Mouse (Mus musculus): ENCODE data around the gene Zfp609. TPM values are rescaled to one million over a fixed set of nuclear protein-coding genes. Genes with fewer than 3 reads are reported as not detected.
A peak's percentile ranks its signal among the peaks of the same experiment; 100 is the strongest.

Gene Zfp609
- 10 to 100 TPM; 46.5 to 52.7 TPM for total RNA-seq (2021)
- long read RNA-seq, experiment 1, partial matches to known transcripts, result 0 of 1 reads
- long read RNA-seq, experiment 1, other reads (novel, unspliced or antisense), result 1 of 1 reads
- long read RNA-seq, experiment 2, partial matches to known transcripts, result 4 of 12 reads
- long read RNA-seq, experiment 2, other reads (novel, unspliced or antisense), result 8 of 12 reads

GRCm38 (mm10) chr9:65827344-65828015 is at the start of gene Zfp609:
Gene Zfp609 (minus strand): TSS chr9:65827564.
- DNase-seq (ENCODE audit: low spot score in 2 of 2), result peak; percentile 89 to 91

- no peak for DNase-seq (ENCODE audit: low spot score in 2 of 2)
These were observed 32.3 kb upstream of the Zfp609 start for GRCm38 (mm10) chr9:65859656-65860055.

DNA sequence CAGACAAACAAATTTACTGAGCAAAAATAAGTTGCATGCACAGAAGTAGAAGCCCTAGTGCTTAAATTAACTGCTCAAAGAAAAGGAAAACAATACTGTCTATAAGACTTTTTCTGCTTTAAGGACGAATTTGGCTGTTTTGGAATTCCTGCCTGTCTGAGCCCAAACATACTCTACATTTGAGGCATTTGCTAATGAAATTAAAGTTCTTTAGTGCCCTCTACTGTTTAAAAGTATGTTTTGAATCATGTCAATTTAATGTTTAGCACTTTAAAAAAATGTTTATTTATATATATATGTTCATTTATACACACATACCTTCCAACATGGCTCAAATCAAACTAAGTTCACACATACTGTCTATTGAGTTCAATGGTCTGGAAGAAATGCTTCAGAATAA is 22.8 kb upstream of the Zfp609 start:
- DNase-seq (ENCODE audit: low spot score in 2 of 2), result no peak

DNA sequence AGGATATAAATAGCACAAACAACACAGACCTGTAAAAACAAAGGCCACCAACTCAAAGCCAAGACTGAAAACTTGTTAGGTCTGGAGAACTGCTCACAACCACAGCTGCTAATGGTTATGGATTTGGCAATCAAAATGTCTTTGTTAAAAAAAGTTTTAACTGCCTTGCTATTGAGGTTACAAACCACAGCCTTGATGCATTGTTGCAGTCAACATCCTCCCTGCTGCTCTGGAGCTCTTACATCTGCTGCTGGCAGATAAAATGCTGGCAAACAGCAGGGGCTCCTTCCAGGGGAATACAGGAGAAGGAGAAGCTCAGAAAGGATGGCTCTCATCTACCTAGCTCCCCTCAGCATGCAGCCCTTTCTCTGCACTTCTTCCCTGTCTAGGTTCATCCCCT is 20.8 kb upstream of the Zfp609 start:
- no peak for DNase-seq (ENCODE audit: low spot score in 2 of 2)

DNA sequence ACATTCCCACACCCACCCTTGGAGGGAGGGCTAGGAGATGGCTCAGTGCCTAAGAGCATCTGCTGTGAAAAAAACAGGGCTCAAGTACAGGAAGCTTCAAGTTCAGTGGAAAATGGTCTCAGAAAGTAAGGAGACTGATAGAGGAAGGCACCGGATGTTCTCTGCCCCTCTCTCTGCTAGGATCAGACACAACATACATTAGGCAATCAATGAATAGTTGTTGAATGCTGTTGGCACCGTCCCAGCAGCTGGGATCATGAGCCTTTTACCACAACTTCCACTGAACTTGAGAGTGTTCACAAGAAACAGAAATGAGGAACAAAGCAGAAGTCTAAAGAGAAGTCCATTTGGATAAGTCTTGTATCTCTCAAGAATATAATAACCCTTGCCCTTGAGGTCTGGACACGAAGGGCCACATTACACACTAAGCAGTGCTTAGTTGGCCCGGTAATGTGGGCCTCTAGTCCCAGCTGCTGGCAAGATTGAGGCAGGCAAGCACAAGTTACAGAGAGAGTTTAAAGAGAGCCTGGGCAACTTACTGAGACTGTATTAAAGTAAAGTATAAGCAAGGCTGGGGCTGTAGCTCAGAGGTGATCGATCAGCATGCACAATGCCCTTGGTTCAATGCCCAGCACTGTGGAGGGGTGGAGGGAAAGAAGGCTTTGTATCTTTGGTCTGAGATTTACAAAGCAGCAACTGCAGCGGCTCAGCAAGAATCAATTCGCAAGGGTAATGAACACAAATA is 17.2 kb upstream of the Zfp609 start:
- DNase-seq (ENCODE audit: low spot score in 2 of 2), result no peak

GRCm38 (mm10) chr9:65839841-65840240 is 12.5 kb upstream of the Zfp609 start:
- no peak for DNase-seq (ENCODE audit: low spot score in 2 of 2)

- DNase-seq (ENCODE audit: low spot score in 2 of 2), result no peak
These were observed 9.6 kb upstream of the Zfp609 start for GRCm38 (mm10) chr9:65836916-65837315.

GRCm38 (mm10) chr9:65834628-65835354 is 7.4 kb upstream of the Zfp609 start:
- DNase-seq (ENCODE audit: low spot score in 2 of 2), result no peak

- DNase-seq (ENCODE audit: low spot score in 2 of 2), result no peak
These were observed 6.3 kb upstream of the Zfp609 start for GRCm38 (mm10) chr9:65833640-65834039.

GRCm38 (mm10) chr9:65833230-65833629 is 5.9 kb upstream of the Zfp609 start:
- DNase-seq (ENCODE audit: low spot score in 2 of 2), result no peak

GRCm38 (mm10) chr9:65832041-65832440 is 4.7 kb upstream of the Zfp609 start:
- DNase-seq (ENCODE audit: low spot score in 2 of 2), result no peak

DNA sequence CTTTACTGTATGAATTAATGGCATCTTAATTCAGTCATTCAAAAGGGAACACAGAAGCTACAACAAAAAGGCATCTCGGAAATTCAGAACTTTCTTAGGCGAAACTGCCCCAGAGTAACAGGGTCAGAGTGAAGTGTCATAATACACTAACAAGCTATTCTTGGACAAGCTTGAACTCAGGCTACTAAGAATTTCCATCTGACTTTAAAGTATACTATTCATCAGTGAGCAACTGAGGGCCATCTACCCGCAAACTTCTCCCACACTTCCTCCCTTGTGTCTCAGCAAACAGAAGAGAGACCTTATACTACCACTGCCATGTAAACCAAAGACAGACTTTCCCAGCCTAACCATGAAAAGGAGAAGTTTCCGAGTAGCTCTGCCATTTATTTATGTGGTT is 3.8 kb upstream of the Zfp609 start:
- no peak for DNase-seq (ENCODE audit: low spot score in 2 of 2)

GRCm38 (mm10) chr9:65830255-65830654 is 2.9 kb upstream of the Zfp609 start:
- DNase-seq (ENCODE audit: low spot score in 2 of 2), result no peak

GRCm38 (mm10) chr9:65829410-65829809 is 2.0 kb upstream of the Zfp609 start:
- DNase-seq (ENCODE audit: low spot score in 2 of 2), result no peak

- DNase-seq (ENCODE audit: low spot score in 2 of 2), result no peak
These were observed 1.1 kb upstream of the Zfp609 start for GRCm38 (mm10) chr9:65828511-65828910.

DNA sequence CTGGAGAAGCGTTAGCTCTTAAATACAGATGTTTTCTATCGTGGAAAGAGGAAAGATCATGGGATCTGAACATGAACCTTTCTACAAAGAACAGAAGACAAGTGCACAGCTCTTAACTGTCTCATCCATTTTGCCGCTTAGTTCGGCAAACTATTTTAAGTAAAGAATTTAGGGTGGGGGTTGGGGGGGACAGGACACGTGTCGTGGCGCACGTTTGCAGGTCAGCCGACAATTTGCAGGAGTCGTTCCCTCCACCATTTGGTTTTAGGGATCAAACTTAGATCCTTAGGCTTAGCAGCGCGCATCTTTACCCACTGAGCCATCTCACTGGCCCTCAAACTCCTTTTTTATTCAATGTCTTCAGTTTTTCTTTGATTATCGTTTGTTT is 646 bp upstream of the Zfp609 start:
- no peak for DNase-seq (ENCODE audit: low spot score in 2 of 2)

GRCm38 (mm10) chr9:65826588-65827343 is 598 bp downstream of the Zfp609 start:
- peak; percentile 21 to 28 for DNase-seq (ENCODE audit: low spot score in 2 of 2)

DNA sequence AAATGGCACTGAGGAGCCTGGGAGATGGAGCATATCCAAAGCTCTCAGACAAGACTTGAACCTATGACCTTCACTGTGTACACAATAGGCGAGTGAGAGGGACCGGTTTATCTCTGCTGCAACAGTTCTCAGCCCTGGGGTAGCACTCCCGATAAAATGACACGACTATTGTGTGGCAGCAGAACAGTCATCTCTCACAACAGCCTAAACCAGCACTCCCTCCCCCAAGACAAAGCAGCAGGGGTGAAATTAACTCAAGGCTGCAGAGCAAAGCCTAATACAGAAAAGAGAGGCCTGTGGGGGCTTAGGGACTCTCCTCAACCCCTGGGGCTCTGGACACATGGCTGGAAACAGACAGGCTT is 1.2 kb downstream of the Zfp609 start:
- no peak for DNase-seq (ENCODE audit: low spot score in 2 of 2)

DNA sequence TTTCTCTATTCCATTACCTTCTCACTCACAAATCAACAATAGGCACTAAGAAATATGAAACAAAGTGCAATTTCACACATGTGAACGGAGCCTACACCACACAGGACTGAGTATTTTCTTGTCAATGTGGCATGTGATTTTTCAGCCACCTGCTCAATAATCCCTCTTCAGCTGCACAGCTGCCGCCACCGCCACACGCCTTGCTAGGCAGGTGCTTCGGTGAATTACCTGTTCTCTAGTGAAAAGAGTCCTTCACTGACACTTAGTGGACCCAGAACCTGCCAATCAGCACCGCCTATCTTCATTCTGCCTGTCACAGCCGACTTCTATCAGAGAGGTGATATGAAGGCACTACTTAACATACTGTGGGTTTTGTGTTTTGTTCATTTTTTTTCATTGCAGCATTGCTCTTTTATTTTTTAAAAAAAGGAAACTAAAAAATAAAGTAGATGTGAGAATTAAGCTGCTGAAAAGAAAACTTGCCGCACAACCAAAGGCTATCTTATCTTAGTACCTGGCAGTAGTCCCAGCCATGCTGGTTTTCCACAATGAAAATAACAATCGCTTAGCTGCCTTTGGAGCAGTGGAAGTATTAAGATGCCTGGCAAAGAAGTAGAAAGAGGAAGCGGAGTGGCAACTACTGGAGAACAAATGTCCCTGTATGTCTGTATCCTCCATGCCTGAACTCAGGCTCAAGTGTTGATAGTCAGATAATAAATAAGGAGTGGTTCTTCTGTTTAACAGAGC is 3.5 kb downstream of the Zfp609 start:
- no peak for DNase-seq (ENCODE audit: low spot score in 2 of 2)

DNA sequence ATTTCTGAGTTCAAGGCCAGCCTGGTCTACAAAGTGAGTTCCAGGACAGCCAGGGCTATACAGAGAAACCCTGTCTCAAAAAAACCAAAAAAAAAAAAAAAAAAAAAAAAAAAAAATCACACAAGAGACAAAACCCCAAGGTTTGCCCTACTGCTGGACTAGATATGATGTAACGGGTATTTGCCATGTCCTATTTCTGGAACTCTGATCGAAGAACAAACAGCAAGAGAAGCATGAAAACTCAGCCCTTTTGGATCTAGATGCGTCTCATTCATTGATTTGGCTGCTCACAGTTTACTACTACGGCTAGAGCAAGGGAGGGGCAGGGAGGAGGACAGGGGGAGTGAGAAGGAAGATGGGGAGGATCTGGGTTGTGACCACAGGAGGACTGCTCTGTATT is 5.4 kb downstream of the Zfp609 start:
- no peak for DNase-seq (ENCODE audit: low spot score in 2 of 2)

Measured in adrenal gland, postnatal 4 days (tissue).